Mouse (Mus musculus): ENCODE results near the gene Gramd1b. TPM values are rescaled to one million over a fixed set of nuclear protein-coding genes. Genes with fewer than 3 reads are reported as not detected.

The Gramd1b gene
- polyA plus RNA-seq, 1 experiment from 2014 or later, result 4.9 TPM

DNA sequence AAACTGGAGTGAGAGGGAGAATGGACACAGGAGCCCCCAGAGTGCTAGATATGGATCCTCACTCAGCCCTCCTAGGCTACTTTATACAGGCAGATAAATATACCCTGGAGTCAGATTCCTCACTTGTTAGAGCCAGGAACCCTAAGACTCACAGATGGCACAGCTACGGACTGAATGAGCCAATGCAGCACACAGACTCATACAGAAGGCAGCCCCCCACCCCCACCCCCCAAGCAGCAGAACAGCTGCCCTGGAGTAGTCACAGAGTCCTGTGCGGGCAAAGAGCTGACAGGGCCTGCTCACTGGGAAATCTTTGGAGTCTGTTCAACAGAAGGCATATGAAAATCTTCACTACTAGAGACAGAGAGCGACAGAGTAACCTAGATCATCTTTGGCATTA lies 223.9 kb downstream of the Gramd1b start:
- Histone ChIP-seq H3K27me3 (replicated peaks; ENCODE audit: control insufficient read depth, insufficient read depth, low read length) (no peaks in the 10 kb centered on the region), H3K4me1 (ENCODE audit: control insufficient read depth, insufficient read depth, low read length) (no peaks in the 10 kb centered on the region), H3K4me3 (ENCODE audit: low read length) (no peak overlapping the region), H3K27ac (ENCODE audit: low read length) (no peak overlapping the region), H3K9me3 (ENCODE audit: control insufficient read depth, low read length) (no peaks in the 10 kb centered on the region), H3K9ac (ENCODE audit: low read depth, low read length) (no peak overlapping the region), H3K36me3 (ENCODE audit: control insufficient read depth, insufficient read depth, low read length) (peaks cover 4% of the 10 kb centered on the region; the same call in 1 of the 2 replicates), H3K4me2 (ENCODE audit: low read depth, low read length) (no peak overlapping the region)
- ATAC-seq, result no peak
- 78% methylated on average over 3 of the region's 3 CpGs for whole genome bisulfite sequencing

DNA sequence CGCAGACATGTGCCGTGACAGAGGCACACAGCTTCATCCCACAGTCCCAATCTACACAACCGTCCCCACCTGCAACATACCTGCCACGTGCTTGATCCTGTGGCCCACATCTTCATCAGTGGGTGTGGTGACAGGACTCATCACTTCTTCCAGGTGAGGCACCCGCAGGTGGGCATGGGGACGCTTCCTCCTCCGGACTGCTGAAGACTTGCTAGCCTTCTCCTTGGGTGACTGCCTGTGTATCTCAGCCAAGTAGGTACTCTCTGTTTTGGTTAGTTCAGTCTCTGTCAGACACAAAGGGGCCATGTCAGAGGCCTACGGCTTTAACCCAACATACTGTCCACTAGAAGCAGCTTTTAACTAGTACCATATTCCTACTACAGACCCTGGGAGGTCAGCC lies 226.9 kb downstream of the Gramd1b start:
- Histone ChIP-seq H3K4me1 (ENCODE audit: control insufficient read depth, insufficient read depth, low read length) (no peaks in the 10 kb centered on the region), H3K36me3 (ENCODE audit: control insufficient read depth, insufficient read depth, low read length) (peaks cover 4% of the 10 kb centered on the region; the same call in 1 of the 2 replicates), H3K9me3 (ENCODE audit: control insufficient read depth, low read length) (no peaks in the 10 kb centered on the region), H3K4me3 (ENCODE audit: low read length) (no peak overlapping the region), H3K4me2 (ENCODE audit: low read depth, low read length) (no peak overlapping the region), H3K27ac (ENCODE audit: low read length) (no peak overlapping the region), H3K9ac (ENCODE audit: low read depth, low read length) (no peak overlapping the region), H3K27me3 (replicated peaks; ENCODE audit: control insufficient read depth, insufficient read depth, low read length) (no peaks in the 10 kb centered on the region)
- WGBS, result 95% methylated on average over 8 of the region's 8 CpGs
- no peak for ATAC-seq

DNA sequence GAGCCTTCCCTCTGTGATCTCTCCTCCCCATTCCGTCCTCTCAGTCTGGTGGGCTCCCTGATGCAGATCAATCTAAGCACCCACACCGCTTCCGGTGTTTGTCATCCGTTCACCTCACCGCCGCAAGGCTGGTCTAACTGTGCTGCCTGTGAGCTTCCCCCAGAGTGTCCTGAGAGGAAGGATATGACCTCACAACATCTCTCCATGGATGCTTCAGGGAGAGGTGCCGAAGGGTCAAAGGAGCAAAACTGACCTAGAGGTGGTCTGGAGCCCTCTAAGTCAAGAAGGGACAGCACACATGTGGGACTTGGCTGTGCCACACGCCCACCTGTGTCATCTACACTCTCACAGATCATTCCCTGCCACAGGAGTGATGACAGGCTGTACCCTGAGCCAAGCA lies 228.8 kb downstream of the Gramd1b start:
- WGBS, result 93% methylated on average over 8 of the region's 8 CpGs
- no peak for ATAC-seq
- Histone ChIP-seq H3K4me1 (ENCODE audit: control insufficient read depth, insufficient read depth, low read length) (no peaks in the 10 kb centered on the region), H3K27me3 (replicated peaks; ENCODE audit: control insufficient read depth, insufficient read depth, low read length) (no peaks in the 10 kb centered on the region), H3K36me3 (ENCODE audit: control insufficient read depth, insufficient read depth, low read length) (peaks cover 4% of the 10 kb centered on the region; the same call in 1 of the 2 replicates), H3K9ac (ENCODE audit: low read depth, low read length) (no peak overlapping the region), H3K27ac (ENCODE audit: low read length) (no peak overlapping the region), H3K9me3 (ENCODE audit: control insufficient read depth, low read length) (no peaks in the 10 kb centered on the region), H3K4me3 (ENCODE audit: low read length) (no peak overlapping the region), H3K4me2 (ENCODE audit: low read depth, low read length) (no peak overlapping the region)

DNA sequence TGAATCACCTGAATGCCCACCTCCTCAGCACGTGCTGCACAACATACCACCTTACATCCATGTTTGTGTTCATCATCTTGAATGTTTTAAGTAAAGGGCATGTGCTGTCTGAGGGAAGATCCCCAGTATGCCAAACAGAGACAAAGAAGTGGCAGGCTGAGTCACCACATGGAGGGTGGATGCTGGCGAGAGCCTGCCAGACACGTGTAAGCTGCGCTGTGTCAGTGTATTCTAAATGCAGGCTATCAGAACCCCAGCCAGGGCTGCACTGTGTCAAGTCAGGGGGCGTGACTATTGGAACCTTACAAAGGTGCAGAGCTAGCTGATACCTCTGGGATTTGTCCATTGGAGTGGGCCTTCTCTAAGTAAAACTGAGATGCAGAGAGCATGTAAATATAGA lies 229.7 kb downstream of the Gramd1b start:
- Histone ChIP-seq H3K27me3 (replicated peaks; ENCODE audit: control insufficient read depth, insufficient read depth, low read length) (no peaks in the 10 kb centered on the region), H3K9ac (ENCODE audit: low read depth, low read length) (no peak overlapping the region), H3K4me2 (ENCODE audit: low read depth, low read length) (no peak overlapping the region), H3K36me3 (ENCODE audit: control insufficient read depth, insufficient read depth, low read length) (peaks cover 4% of the 10 kb centered on the region; the same call in 1 of the 2 replicates), H3K4me3 (ENCODE audit: low read length) (no peak overlapping the region), H3K9me3 (ENCODE audit: control insufficient read depth, low read length) (no peaks in the 10 kb centered on the region), H3K4me1 (ENCODE audit: control insufficient read depth, insufficient read depth, low read length) (no peaks in the 10 kb centered on the region), H3K27ac (ENCODE audit: low read length) (no peak overlapping the region)
- 86% methylated on average over 5 of the region's 5 CpGs for WGBS
- no peak for ATAC-seq

DNA sequence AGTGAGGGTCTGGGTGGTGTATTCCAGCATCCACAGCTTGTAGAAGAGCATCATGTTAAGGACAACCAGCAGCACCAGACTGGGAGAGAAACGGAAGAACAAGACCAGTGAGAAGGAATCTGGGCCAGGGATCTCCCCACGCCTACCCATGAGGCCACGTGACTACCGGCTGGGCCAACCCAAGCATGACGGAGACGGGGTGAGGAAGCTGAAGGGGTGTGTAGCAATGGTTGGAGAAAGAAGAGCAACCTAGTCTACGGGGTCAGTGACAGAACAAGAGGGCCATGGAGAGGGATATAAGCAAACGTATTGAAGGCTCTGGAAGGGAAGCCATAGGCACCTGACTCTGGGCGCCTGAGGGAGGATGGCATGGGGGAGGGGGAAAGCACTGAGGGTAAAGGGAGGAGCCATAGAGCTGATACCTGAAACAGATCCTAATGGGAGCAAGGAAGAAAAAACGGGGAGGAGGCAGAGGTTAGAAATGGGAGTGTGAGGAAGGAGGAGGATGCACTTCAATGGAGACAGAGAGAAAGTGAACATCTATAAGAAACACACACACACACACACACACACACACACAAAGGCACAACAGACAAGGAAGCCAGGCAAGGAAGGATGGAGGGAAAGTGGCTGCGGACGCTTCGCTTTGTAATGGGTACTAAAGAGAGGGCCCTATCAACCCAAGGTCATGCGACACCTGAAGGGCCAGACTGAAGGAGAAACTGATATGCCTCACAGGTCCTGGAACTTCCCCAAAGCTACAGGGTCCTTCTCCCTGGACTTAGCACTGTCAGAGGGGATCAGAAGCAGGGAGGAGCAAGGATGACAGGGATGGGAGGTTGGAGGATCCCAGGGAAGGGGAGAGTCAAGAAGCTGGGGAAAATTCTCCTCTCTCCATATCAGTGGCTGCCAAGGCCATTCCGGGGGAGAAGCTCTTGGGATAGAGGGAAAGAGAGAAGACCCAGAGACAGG lies 230.9 kb downstream of the Gramd1b start:
- H3K36me3 ChIP-seq (ENCODE audit: control insufficient read depth, insufficient read depth, low read length), result peaks cover 4% of the 10 kb centered on the region; the same call in 1 of the 2 replicates
- ATAC-seq, result no peak
- 92% methylated on average over 15 of the region's 15 CpGs for WGBS

DNA sequence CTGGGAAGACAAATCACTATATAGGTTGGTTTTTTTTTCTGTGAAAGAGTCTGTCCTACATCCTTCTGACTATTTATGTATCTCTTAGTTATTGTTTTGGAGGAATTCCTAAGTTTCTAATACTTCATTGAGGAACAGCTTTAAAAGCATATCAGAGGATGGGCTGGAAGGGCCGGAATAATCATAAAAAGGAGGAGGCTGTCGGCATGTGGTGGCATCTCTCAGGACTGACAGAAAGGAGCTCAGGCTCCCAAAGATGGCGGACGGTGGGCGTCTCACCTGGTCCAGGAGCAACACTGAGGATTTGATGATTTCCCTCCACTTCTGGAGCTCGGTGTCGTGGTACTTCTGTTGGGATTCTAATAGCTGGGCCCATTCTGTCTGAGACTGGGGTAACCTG lies 231.9 kb downstream of the Gramd1b start:
- Histone ChIP-seq H3K9me3 (ENCODE audit: control insufficient read depth, low read length) (no peaks in the 10 kb centered on the region), H3K4me3 (ENCODE audit: low read length) (no peak overlapping the region), H3K36me3 (ENCODE audit: control insufficient read depth, insufficient read depth, low read length) (peaks cover 4% of the 10 kb centered on the region; the same call in 1 of the 2 replicates), H3K4me1 (ENCODE audit: control insufficient read depth, insufficient read depth, low read length) (no peaks in the 10 kb centered on the region), H3K4me2 (ENCODE audit: low read depth, low read length) (no peak overlapping the region), H3K27ac (ENCODE audit: low read length) (no peak overlapping the region), H3K27me3 (replicated peaks; ENCODE audit: control insufficient read depth, insufficient read depth, low read length) (no peaks in the 10 kb centered on the region), H3K9ac (ENCODE audit: low read depth, low read length) (no peak overlapping the region)
- no peak for ATAC-seq
- 96% methylated on average over 7 of the region's 7 CpGs for WGBS

More for the DNA sequence above, 230.9 kb downstream of the Gramd1b start:
- Histone ChIP-seq H3K27me3 (replicated peaks; ENCODE audit: control insufficient read depth, insufficient read depth, low read length) (no peaks in the 10 kb centered on the region), H3K9ac (ENCODE audit: low read depth, low read length) (no peak overlapping the region), H3K4me1 (ENCODE audit: control insufficient read depth, insufficient read depth, low read length) (no peaks in the 10 kb centered on the region), H3K4me2 (ENCODE audit: low read depth, low read length) (no peak overlapping the region), H3K4me3 (ENCODE audit: low read length) (no peak overlapping the region), H3K9me3 (ENCODE audit: control insufficient read depth, low read length) (no peaks in the 10 kb centered on the region), H3K27ac (ENCODE audit: low read length) (no peak overlapping the region)

DNA sequence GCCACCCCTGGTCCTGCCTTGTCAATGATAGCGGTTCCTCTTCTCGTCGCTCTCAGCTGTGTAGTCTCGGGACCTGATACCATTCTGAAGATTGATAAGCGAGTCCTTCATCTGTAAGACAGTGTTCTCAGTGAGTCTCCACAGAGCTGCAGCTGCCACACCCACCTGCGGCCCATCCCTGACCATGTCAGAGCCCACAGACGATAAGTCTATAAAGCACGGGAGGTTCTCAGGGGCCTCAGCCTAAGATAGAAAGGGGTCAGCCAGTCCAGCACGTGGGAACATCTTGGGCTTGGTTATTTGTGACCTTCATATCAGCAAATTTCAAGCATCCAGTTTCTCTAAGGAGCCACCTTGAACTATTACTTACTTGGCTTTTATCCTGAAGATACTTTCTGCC lies 233.2 kb downstream of the Gramd1b start:
- no peaks in the 10 kb centered on the region for H3K36me3 ChIP-seq (ENCODE audit: control insufficient read depth, insufficient read depth, low read length)

DNA sequence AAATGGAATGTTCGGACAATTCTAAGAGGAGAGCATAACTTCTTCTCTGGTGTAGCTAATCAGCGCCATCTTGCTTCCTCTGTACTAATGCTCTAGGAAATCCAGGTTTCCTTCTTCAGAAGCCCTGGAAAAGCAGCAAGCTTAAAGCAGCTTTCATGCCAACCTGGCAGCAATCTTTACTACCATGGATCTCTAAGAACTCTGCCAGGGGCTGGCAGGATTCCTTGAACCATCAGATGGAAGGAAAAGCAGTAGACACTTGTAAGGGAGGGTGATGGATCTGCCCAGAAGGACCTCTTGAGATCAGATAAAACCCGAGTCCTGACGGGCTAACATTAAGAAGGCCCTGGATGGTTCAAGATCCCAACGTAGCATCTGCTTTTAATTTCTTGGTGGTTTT lies 234.9 kb downstream of the Gramd1b start:
- no peak for ATAC-seq
- WGBS, result 94% methylated on average over 5 of the region's 5 CpGs

More for the DNA sequence above, 233.2 kb downstream of the Gramd1b start:
- no peak overlapping the region for H3K27ac ChIP-seq (ENCODE audit: low read length)
- no peaks in the 10 kb centered on the region for H3K4me1 ChIP-seq (ENCODE audit: control insufficient read depth, insufficient read depth, low read length)
- H3K27me3 ChIP-seq (replicated peaks; ENCODE audit: control insufficient read depth, insufficient read depth, low read length), result no peaks in the 10 kb centered on the region
- no peak overlapping the region for H3K9ac ChIP-seq (ENCODE audit: low read depth, low read length)
- H3K9me3 ChIP-seq (ENCODE audit: control insufficient read depth, low read length), result no peaks in the 10 kb centered on the region
- H3K4me2 ChIP-seq (ENCODE audit: low read depth, low read length), result no peak overlapping the region
- no peak overlapping the region for H3K4me3 ChIP-seq (ENCODE audit: low read length)
- 81% methylated on average over 9 of the region's 9 CpGs for WGBS
- ATAC-seq, result no peak

DNA sequence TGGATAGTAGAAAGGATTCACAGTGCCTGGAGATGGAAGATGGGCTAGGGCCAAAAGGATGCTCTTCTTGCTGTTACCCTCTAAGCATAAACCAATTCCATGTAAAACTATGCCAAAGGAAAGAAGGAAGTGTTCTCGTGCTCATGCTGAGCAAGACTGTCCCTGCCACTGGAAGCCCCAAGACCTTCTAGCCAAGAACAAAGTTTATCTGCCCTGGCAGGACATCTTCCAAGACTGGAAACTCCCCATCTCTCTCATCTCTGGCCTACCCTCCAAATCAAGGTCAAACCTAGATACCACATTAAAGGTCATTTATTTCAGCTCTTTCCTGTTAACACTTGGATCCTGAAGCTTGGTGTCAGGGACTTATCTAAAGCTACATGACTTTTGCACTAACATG lies 236.3 kb downstream of the Gramd1b start:
- no peaks in the 10 kb centered on the region for H3K9me3 ChIP-seq (ENCODE audit: control insufficient read depth, low read length)
- no peaks in the 10 kb centered on the region for H3K36me3 ChIP-seq (ENCODE audit: control insufficient read depth, insufficient read depth, low read length)
- no peak overlapping the region for H3K4me3 ChIP-seq (ENCODE audit: low read length)
- H3K27me3 ChIP-seq (replicated peaks; ENCODE audit: control insufficient read depth, insufficient read depth, low read length), result no peaks in the 10 kb centered on the region
- H3K9ac ChIP-seq (ENCODE audit: low read depth, low read length), result no peak overlapping the region
- ATAC-seq, result no peak
- H3K4me2 ChIP-seq (ENCODE audit: low read depth, low read length), result no peak overlapping the region
- H3K4me1 ChIP-seq (ENCODE audit: control insufficient read depth, insufficient read depth, low read length), result no peaks in the 10 kb centered on the region
- H3K27ac ChIP-seq (ENCODE audit: low read length), result no peak overlapping the region
- WGBS, result 93% methylated on average over 1 of the region's 1 CpGs

More for the DNA sequence above, 234.9 kb downstream of the Gramd1b start:
- Histone ChIP-seq H3K27ac (ENCODE audit: low read length) (no peak overlapping the region), H3K27me3 (replicated peaks; ENCODE audit: control insufficient read depth, insufficient read depth, low read length) (no peaks in the 10 kb centered on the region), H3K4me1 (ENCODE audit: control insufficient read depth, insufficient read depth, low read length) (no peaks in the 10 kb centered on the region), H3K4me2 (ENCODE audit: low read depth, low read length) (no peak overlapping the region), H3K9ac (ENCODE audit: low read depth, low read length) (no peak overlapping the region), H3K4me3 (ENCODE audit: low read length) (no peak overlapping the region), H3K9me3 (ENCODE audit: control insufficient read depth, low read length) (no peaks in the 10 kb centered on the region), H3K36me3 (ENCODE audit: control insufficient read depth, insufficient read depth, low read length) (no peaks in the 10 kb centered on the region)
